Mouse (Mus musculus) spleen, adult 18-20 months (tissue): Measurements from ENCODE around the gene Clec10a.
A peak's percentile ranks its signal among the peaks of the same experiment; 100 is the strongest.
"Not testable (repeated sequence)": the region's sequence is repeated elsewhere in the genome, so short reads cannot be mapped to it uniquely, and the experiment has no call there.

ENCODE experiments used
- DNase-seq, 2 experiments: peaks; one replicate each; pipeline ENCODE4 v3.0.0; 2022; ENCODE audit warnings: mixed read lengths in 2 of 2

Gene Clec10a

GRCm38 (mm10) chr11:70155897-70156296, at the start of gene Clec10a:
Clec10a (plus strand) TSS chr11:70156197.
- DNase-seq = not testable (repeated sequence)

- no peak for DNase-seq
These were observed 48.9 kb upstream of the Clec10a start for GRCm38 (mm10) chr11:70107085-70107484.

DNA sequence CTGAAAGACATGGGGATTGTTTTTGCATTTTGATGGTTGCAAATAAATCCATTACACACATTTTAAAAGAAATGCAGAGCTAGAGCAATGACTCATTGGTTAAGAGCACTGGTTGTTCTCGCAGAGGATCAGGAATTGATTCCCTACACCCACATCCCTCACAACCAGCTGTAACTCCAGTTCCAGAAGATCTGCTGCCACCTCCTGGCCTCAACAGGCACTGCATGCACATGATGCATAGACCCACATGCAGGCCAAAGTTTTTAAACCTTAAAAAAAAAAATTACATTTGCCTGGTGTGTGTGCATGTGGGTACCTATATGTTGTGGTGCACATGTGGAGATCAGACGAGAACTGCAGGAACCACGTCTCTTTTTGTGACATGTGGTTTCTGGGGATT, 45.9 kb upstream of the Clec10a start:
- DNase-seq = peak in 1 of 2 experiments; percentile 41

DNA sequence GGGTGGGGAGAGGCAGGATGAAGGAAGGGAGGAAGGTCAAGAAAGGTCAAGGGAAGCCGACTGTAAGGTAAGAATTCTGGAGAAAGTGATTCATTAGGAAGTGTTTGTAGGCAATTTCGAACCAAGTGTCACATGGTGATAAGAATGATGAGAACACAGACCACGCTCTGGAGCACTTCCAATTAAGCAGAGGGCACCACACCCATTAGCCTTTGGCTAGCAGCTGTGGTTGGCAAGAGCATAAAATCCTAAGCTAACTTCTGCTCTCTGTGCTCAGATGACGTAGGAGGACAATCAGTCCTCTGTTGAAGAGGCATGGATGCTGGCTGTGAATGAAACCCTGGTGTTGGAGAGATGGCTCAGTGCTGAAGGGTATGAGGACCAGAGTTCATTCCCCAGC, 41.4 kb upstream of the Clec10a start:
- no peak for DNase-seq

- no peak for DNase-seq
These were observed 40.1 kb upstream of the Clec10a start for GRCm38 (mm10) chr11:70115901-70116300.

DNA sequence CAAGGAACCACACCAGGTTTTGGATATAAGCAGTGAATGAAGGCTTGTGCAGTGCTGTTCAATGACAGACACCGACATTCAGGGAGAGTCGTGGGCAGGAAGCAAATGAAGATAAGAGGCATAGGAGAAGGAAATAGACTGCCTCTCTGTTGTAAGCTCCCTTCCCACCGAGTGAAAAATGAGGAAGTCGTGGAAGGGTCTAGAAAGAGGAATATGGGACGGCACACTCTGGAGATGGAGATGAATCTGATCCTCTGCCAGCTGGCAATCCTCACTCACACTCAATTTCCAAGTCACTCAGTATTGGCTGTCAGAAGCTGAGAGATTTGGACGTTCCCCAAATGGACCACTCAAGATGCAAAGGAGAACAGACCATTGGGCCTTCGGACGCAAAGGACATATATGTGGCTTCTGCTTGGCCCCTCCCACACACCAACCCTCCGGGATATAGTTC, 26.0 kb upstream of the Clec10a start, which contains the start of gene Mgl2:
Gene Mgl2, plus strand, starts transcription at position 404 of the 454 bp plus-strand sequence.
- DNase-seq = no peak

DNA sequence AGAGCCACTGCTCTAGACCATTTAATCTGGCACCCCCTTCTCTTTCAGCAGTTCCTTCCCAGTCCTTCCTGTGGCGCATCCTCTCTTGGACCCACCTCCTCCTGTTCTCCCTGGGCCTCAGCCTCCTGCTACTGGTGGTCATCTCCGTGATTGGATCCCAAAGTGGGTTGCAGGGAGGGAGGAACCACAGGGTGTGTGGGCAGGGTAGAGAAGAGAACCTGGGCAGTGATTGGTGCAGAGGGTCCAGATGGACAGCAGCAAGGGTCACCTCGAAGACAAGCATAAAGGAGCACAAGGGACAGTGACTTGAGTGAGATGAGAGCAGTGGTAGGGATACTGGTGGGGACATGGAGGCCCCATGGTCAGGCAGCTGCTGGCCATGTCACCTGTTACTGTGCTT, 21.0 kb upstream of the Clec10a start:
- DNase-seq = not testable (repeated sequence)

DNA sequence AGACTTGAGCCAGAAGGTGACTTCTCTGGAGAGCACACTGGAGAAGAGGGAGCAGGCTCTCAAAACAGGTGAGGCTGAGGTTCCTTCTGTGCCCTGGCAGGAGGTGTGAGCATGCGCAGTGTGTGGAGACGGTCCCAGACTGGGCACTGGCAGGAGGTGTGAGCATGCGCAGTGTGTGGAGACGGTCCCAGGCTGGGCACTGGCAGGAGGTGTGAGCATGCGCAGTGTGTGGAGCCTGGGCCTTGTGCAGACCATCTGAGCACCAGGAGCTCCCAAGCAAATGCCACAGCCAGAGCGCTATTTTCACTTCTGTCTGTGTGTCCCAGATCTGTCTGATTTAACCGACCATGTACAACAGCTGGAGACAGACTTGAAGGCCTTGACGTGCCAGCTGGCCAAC, 20.1 kb upstream of the Clec10a start:
- DNase-seq = not testable (repeated sequence)

DNA sequence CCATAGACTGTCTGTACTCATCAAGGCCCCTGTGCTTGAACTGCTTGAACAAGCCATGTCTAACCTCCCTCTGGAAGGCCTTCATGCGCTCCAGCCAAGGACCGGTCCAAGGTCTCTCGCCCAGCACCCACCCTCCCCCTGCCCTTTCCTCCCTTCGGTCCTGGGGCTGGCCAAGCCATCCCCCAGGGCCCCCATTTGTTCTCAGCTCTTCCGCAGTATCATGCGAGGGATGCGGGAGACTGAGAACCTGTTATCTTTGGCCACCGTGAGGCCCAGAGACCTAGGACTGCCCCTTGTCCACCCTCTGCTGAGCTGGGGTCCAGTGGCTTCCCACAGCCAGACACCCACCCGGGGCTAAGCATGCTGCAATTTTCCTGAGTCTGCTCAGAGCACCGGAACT, 16.8 kb upstream of the Clec10a start:
- no peak for DNase-seq

GRCm38 (mm10) chr11:70151072-70151471, 4.9 kb upstream of the Clec10a start:
- DNase-seq = no peak

GRCm38 (mm10) chr11:70162336-70162735, 6.3 kb downstream of the Clec10a start:
- DNase-seq = no peak

DNA sequence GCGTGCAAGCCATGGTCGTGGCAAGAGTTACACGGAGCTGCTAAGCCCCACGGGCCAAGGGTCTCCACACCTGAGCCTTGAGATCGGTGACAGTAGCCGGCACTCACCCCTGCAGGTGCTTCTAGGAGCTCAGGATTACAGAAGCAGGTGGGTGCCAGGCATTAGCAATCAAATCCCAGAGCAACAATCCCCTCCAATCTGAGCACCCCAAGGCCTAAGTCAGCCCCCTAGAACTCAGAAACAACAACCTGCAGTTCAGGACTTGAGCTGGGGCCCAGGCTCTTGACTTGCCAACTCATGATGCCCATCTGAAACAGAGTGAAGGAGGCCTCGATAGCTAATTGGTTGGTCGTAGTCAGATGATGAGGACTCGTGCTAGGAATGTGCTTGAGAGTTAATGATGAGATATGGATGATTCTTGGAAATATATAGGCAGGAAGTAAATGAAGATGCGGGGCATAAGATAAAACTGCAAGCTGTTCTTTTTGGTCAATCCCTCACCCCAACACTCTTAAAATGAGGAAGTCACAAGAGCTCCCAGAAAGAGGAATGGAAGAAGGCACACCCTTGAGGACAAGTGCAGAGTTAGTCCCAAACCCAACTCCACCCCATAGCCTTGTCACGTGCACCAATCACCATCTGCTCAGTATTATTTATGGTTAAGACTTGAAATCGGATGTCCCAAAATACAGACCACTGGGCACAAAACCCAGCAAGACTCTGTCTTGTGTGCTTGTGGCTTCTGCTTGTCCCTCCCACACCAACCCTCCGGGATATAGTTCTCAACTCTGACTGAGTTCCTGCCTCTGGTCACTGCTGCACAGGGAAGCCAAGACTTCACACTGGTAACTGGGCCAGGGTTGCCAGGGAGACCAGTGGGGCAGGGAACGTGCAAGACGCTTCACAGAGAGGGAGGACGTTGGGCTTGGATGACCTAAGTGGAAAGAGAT, 10.2 kb downstream of the Clec10a start:
- DNase-seq = no peak

- DNase-seq = no peak
These were observed 12.1 kb downstream of the Clec10a start for GRCm38 (mm10) chr11:70168136-70168535.

DNA sequence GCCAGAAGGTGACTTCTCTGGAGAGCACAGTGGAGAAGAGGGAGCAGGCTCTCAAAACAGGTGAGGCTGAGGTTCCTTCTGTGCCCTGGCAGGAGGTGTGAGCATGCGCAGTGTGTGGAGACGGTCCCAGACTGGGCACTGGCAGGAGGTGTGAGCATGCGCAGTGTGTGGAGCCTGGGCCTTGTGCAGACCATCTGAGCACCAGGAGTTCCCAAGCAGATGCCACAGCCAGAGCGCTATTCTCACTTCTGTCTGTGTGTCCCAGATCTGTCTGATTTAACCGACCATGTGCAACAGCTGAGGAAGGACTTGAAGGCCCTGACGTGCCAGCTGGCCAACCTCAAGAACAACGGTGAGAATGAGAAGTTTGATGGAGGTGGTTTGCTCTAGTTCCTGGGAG, 13.5 kb downstream of the Clec10a start:
- not testable (repeated sequence) for DNase-seq

- no peak for DNase-seq
These were observed 14.3 kb downstream of the Clec10a start for GRCm38 (mm10) chr11:70170291-70170690.

DNA sequence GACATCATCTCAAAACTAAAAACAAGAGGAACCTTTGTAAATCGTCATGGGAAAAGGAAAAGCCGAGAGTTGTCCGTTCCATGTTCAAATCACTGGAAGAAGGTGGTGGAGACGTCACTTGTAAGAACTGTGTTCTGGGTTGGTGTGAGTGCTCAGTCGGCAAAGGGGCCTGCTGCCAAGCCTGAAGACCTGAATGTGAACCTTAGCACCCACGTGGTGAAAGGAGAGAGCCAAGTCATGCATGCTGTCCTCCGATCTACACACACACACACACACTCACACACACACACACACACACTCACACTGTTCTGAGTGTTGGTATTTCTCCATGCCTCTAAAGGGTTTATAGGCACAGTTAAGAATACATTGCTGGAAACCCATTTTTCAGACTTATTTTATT, 15.2 kb downstream of the Clec10a start:
- DNase-seq = no peak

GRCm38 (mm10) chr11:70171847-70172246, 15.8 kb downstream of the Clec10a start:
- peak in 1 of 2 experiments; percentile 28 for DNase-seq

- no peak for DNase-seq
These were observed 16.3 kb downstream of the Clec10a start for GRCm38 (mm10) chr11:70172298-70172697.

- no peak for DNase-seq
These were observed 18.5 kb downstream of the Clec10a start for GRCm38 (mm10) chr11:70174491-70174890.

GRCm38 (mm10) chr11:70177647-70178046, 21.6 kb downstream of the Clec10a start:
- no peak for DNase-seq

- DNase-seq = no peak
These were observed 22.3 kb downstream of the Clec10a start for GRCm38 (mm10) chr11:70178311-70178710.

GRCm38 (mm10) chr11:70178756-70179155, 22.8 kb downstream of the Clec10a start:
- no peak for DNase-seq

DNA sequence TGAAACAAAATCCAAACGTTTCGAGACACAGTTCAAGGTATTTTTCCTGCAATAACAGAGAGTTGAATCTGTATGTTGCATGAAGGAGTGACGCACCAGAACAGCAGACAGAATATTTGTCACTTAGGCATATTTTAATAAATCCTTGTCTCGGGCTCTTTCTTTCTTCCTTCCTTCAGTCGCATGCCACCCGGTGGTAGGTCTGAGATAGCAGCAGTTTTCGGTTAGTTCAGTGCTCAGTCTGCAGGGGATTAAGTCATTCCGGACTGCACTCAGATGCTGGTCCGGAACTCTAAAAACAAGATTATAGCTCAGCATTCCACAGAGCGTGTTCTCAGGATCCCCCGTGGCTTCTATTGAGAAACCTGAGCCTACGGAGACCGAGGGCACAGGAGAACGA, 23.4 kb downstream of the Clec10a start:
- DNase-seq = no peak

DNA sequence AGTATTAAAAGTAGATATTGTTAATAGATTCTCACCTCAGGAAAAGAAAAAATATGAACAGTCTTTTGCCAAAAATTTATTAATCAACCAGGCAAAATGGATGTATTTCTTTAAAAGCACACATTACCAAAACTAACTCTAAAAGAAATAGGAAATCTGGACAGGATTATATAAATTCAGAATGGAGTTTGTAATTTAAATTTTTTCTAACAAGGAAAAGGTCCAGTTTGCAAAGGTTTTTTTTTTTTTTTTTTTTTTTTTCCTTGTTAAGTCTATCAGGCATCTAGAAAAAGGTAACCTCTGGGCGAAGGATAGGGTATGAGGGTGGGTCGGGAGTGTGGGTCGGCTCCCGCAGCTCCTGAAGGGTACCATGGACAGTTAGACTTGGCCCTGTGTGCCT, 24.5 kb downstream of the Clec10a start:
- no peak for DNase-seq
